Mouse (Mus musculus) adrenal gland, postnatal 25 days (tissue): ENCODE results near the gene Cracr2b. TPM values are rescaled to one million over a fixed set of nuclear protein-coding genes. Genes with fewer than 3 reads are reported as not detected.

Experiments
- DNase-seq: peaks from one replicate; pipeline ENCODE4 v3.0.0; 2021; ENCODE audit warnings: mixed read lengths
- total RNA-seq: library from RNA; stranded (reverse); gene quantifications from 2 replicates; pipeline ENCODE4 v1.2.3, GENCODE M21; 2021

Cracr2b gene
- total RNA-seq, 1 experiment from 2014 or later, result 9.9 TPM

DNA sequence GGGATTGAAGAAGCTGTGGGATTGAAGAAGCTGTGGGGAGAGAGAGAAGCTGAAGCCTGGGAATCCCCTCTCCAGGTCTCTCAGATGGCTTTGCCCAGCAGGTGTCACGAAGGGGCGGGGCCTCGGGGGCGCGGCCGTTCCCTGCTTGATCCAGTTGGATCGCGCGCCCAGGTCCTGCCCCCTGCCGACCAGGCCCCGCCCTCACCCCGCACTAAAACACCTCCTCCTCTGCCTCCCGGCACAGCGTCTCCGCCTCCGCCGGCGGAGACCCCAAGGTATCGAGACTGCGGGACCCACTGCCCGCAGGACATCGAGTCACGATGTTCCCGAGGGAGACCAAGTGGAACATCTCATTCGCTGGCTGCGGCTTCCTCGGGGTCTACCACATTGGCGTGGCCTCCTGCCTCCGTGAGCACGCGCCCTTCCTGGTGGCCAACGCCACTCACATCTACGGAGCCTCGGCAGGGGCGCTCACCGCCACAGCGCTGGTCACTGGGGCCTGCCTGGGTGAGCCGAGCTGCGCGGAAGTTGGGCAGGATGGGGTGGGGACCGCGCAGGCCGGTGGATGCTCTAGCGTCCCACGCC is 5.8 kb upstream of the Cracr2b start, which contains the start of gene Pnpla2:
Gene Pnpla2, plus strand, starts transcription at position 232 of the 585 bp plus-strand sequence.
- DNase-seq, result peak; percentile 98

GRCm38 (mm10) chr7:141455610-141456314 is 5.1 kb upstream of the Cracr2b start:
- DNase-seq, result peak; percentile 68

DNA sequence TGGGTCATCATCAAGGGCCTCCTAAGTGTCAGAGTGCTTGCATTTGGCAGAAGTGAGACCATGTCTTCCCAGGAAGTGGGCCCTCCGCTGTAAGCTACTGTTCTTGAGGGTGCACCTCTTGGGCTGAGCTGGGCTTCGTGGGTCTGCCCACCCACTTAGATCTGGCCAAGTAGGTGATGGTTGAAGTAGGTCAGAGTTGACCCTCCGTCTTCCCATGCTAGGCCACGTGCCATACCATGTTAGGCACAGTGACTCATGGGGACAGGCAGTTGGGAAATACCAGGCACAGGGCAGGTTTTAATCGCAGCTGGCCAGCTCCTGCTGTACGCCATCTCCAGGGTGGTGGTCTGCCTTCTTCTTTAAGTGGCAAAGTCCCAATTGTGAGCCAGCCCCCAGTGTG is 4.2 kb upstream of the Cracr2b start:
- DNase-seq, result peak; percentile 65

DNA sequence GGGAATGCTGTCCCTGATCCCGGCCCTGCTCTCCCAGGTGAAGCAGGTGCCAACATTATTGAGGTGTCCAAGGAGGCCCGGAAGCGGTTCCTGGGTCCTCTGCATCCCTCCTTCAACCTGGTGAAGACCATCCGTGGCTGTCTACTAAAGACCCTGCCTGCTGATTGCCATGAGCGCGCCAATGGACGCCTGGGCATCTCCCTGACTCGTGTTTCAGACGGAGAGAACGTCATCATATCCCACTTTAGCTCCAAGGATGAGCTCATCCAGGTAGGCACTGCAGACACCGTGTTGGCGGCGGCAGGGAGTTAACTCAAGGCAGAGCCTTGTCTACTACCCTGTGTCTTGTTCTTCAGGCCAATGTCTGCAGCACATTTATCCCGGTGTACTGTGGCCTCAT is 3.7 kb upstream of the Cracr2b start:
- DNase-seq, result no peak

- DNase-seq, result peak; percentile 68
Measured at GRCm38 (mm10) chr7:141457986-141458660, 2.8 kb upstream of the Cracr2b start.

- DNase-seq, result no peak
Measured at GRCm38 (mm10) chr7:141458661-141459060, 2.2 kb upstream of the Cracr2b start.

DNA sequence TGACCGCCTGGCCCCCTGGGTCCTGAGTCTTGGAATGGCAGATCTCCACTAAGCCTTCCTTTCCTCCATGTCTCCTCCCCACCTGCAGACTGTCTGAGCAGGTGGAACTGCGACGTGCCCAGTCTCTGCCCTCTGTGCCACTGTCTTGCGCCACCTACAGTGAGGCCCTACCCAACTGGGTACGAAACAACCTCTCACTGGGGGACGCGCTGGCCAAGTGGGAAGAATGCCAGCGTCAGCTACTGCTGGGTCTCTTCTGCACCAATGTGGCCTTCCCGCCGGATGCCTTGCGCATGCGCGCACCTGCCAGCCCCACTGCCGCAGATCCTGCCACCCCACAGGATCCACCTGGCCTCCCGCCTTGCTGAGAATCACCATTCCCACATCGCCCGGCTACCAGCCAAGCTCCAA is 1.6 kb upstream of the Cracr2b start:
- no peak for DNase-seq

- DNase-seq, result no peak
Measured at GRCm38 (mm10) chr7:141460001-141460390, 898 bp upstream of the Cracr2b start.

DNA sequence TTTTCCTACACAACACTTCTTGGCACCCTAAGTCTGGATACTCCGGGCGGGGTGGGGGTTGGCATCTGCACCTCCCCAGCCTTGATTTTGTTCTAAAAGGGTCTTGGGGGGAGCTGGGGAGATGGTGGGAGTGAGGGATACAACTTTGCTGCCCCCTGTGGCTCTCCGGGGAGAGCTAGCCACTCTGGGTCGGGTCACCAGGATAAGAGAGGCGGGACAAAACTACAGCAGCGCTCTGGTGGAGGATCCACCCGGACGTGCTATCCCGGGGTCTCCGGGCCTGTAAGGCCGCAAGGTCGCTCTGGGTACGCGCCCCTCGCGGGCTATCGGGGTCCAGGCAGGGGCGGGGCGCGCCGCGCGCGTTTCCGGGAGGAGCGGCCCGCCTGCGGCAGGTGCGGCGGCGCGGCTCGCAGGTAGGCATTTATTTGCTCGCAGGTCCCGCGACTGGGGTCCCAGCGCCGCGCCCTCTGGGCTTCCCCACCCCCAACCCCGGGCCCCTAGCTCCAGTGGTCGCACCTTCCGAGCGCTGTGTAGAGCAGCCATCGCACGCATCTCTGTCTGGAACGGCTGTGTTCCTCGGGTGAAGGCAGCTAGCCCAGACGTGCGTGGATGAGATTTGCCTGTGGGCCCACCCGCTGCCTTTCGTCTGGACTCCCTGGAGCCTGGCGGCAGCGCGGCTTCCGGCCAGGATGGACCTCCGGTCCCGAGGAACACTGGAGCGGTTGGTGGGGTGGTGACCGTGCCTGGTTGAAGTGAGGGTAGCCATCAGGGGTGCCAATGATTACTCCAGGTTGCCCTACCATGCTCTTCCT is 833 bp downstream of the Cracr2b start:
- no peak for DNase-seq

DNA sequence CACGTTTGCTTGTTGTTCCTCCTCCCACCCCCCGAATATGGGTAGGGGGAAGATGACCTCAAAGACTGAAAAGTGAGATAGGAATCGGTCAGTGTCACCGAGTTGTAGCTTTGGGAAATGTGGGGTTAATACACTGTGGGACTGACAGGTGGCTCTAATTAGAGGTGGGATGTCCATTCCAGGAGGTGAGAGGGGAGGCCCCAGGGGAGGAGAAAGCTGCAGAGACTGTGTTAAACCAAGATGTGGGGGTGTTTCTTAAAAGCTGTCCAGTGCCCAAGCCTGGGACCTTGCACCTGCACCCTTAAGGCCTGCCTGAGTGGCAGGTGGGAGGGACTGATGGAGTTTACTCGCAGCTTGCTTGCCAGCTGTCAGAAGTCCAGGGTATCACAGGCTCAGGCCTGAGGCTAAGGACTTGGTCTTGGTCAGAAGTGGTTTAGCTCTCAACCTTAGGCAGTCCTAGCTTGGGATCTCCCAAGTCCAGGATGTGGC is 1.5 kb downstream of the Cracr2b start:
- no peak for DNase-seq

DNA sequence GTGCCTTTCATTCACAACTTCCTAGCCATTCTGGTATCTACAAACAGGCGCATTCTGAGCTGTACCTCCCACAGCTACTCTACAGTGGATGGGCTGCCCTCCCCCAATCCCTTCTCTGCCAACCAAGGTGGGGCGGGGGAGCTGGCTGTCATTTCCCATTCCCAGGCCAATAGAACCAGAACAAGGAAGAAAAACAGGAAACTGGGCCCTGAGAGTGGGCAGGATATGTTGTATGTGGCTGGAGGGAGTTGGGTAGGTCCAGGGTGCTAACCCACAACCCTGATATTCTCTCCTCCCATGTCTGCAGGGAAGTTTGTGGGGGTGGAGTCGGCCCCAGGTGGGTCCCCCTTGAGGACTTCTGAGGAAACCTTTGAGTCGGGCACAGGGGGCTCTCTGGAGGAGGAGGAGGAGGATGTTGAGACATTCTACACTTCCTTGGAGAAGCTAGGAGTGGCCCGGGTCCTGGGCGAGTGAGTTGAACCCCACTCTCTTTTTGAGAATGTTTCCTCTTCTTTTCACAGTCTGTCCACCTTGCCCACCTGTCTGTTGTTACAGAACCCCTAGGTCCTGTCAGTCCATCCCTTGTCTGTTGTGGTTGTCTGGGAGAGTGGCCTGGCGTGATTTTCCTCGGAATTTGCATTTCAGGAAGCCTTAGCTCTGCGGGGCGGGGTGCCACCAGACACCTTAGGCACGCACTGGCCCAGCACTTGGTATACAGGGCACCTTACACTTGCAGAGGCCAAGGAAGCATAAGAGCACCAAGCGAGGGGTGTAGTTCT is 3.1 kb downstream of the Cracr2b start:
- no peak for DNase-seq

DNA sequence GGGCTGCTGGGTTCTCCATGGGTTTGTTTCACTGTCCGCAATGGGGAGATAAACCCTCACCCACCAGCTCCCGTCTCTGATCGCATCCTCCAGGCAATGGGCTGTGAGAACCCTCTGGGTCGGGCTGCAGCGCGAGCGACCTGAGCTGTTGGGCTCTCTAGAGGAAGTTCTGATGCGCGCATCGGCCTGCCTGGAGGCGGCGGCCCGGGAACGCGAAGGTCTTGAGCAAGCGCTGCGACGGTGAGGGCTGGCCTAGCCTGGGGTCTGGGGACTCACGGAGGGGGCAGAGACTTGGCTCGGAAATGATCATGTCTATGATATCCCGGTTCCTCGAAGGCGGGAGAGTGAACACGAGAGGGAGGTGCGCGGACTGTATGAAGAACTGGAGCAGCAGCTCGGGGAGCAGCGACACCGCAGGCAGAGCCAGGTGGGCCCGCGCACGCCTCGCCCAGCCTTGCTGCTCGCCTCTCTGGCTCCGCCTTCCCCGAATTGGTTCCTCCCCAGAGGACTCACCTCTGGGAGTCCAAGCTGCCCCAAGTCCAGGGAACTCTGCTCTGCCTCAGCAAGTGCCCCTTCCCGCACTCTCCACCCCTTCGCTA is 3.8 kb downstream of the Cracr2b start:
- no peak for DNase-seq

DNA sequence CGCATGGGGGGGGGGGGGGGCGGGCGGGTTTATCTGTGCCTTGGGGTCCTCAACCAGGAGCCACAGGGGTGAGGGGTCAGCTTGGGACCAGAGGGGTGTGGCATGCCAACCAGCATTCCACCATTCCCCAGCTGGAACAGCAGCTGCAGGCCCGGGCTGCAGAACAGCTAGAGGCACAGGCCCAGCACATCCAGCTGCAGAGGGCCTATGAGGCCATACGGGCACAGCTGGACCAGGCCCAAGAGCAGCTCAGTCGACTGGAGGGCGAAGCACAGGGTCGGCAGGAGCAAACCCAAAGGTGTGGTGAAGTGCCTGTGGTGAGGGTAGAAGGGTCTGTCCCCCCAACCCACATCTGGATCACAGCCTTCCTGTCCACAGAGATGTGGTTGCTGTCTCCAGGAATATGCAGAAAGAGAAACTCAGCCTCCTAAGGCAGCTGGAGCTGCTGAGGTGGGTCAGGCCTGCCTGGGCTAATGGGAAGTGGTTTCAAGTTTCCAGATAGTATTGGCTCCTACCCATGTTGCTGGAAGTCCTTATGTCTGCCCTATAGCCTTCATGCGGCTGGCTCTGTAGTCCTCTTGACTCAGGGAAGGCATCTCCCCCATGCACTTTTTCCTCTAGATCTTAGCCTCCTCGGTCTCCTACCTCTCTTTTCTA is 4.6 kb downstream of the Cracr2b start:
- no peak for DNase-seq

GRCm38 (mm10) chr7:141466045-141466394 is 5.1 kb downstream of the Cracr2b start:
- DNase-seq, result peak; percentile 35

DNA sequence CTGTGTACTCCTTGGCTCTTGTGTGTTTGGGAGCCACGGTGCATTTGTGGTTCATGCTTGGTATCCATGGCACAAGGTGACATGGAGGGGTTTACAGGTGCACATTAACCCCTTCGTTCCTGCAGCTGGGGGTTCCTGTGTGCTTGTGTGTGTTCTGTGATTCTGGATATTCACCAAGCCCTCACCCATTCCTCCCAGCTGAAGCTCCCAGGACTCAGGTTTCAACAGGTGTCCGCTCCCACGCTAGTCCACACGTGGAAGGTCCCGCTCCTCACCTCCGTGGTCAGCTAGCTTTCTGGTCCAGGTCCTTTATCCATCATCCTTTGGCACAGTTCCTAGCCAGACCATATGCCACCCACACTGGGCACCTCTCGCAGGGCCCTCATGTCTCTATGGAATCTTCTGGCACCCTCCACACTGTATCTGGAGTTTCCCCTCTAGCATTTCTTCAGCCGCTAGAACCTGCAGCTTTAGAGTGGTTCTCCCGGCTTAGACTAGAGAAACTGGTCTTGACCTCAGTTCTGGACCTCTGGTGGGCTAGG is 5.8 kb downstream of the Cracr2b start:
- no peak for DNase-seq

- peak; percentile 92 for DNase-seq
Measured at GRCm38 (mm10) chr7:141467230-141468030, 6.5 kb downstream of the Cracr2b start, which contains the start of gene Cd151. TSS of gene Cd151 (plus strand) at chr7:141467392.

GRCm38 (mm10) chr7:141468164-141468521 is 7.2 kb downstream of the Cracr2b start:
- peak; percentile 37 for DNase-seq

DNA sequence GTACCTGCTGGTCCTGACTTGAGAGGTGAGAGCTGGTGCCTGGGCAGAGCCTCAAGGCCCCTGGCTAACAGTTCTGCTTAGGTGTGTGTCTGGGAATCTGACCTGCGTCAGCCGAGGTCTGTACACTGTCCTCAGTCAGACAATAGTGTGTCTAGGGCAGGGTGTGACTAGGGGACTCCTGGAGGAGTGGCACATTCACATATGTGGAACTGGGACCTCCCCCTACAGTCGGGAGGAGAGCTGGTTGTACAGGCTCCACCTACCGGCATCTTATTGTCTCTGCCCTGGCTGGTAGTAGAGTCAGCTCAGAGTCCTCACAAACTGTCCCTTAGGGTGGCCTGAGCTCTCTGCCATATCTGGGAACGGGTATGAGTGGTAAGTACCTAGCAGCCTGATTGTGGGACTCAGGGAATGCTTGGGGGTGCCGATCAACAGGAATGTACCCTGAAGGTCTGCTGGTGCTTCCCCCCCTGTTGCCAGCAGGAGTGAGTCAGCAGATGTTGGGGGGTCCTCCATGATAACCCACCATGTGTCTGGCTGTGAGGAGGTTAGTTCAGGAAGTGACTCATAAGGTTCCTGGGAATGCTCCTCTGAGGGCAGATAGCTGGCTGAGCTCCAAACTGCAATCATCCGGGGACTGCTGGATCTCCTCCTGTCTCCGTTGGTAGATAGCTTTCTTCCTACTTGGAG is 7.8 kb downstream of the Cracr2b start:
- peak; percentile 78 for DNase-seq

GRCm38 (mm10) chr7:141469352-141469751 is 8.5 kb downstream of the Cracr2b start:
- no peak for DNase-seq
